Mouse (Mus musculus) lung, adult 2 months (tissue): ENCODE measurements around the gene Gadd45g.

Source experiments
- CTCF ChIP-seq: fragments of 200-500 bp; IDR thresholded peaks from 2 replicates; pipeline ENCODE4 v1.5.1; 2011; ENCODE audit warnings: mild to moderate bottlenecking, low read length, control low read depth; ENCODE audit not compliant: insufficient read depth
- POLR2A ChIP-seq: fragments of 200-500 bp; IDR thresholded peaks from 2 replicates; pipeline ENCODE4 v1.6.1; 2011; ENCODE audit warnings: low read depth, mild to moderate bottlenecking, control low read depth, low read length, borderline replicate concordance; ENCODE audit errors: extremely low read depth

DNA sequence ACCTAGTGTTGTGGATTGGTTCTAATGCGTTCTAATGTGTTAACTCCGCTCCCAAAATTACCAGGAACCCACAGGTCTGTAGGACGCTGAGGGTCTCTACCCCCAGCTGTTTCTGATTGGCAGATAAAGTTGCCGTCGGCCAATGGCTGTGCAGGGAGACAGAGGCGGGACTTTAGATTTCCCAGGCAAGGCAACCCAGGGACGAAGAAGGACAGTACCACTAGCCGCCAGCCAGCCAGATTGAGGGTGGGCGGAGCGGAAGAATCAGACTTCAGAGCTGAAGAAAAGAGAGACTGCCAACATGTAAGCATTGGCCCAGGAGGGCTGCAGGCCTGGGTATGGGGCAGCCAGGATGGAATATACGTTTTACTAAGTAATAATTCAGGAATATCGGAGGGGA is 38.3 kb upstream of the Gadd45g start:
- TF ChIP-seq CTCF (no peak), POLR2A (no peak)
